Mouse (Mus musculus) ES-E14 (cell line): Measurements from ENCODE around the gene Hs6st3.

Experiments
- CHD2 ChIP-seq: IDR thresholded peaks from 2 replicates; pipeline ENCODE4 v1.6.1; 2014; ENCODE audit warnings: mild to moderate bottlenecking, low read depth, low read length, inconsistent platforms
- HCFC1 ChIP-seq: IDR thresholded peaks from 2 replicates; pipeline ENCODE4 v1.6.1; 2012; ENCODE audit warnings: low read length, inconsistent platforms, borderline replicate concordance; ENCODE audit not compliant: insufficient read depth
- MAFK ChIP-seq: IDR thresholded peaks from 2 replicates; pipeline ENCODE4 v1.6.1; 2014; ENCODE audit warnings: mild to moderate bottlenecking, low read depth, low read length, inconsistent platforms; ENCODE audit not compliant: insufficient read depth
- ZC3H11A ChIP-seq: IDR thresholded peaks from 2 replicates; pipeline ENCODE4 v1.6.1; 2012; ENCODE audit warnings: low read depth, mild to moderate bottlenecking, inconsistent platforms, low read length, borderline replicate concordance
- ZNF384 ChIP-seq: IDR thresholded peaks from 2 replicates; pipeline ENCODE4 v1.6.1; 2012; ENCODE audit warnings: low read depth, low read length, inconsistent platforms

- no peak for TF ChIP-seq ZC3H11A
- no peak for TF ChIP-seq CHD2
- no peak for TF ChIP-seq HCFC1
- no peak for TF ChIP-seq ZNF384
- TF ChIP-seq MAFK = no peak
Measured at GRCm38 (mm10) chr14:119857338-119858291, 719.5 kb downstream of the Hs6st3 start.
